Mouse (Mus musculus): ENCODE data around the gene Cul3.
"Not testable (repeated sequence)": the region's sequence is repeated elsewhere in the genome, so short reads cannot be mapped to it uniquely, and the experiment has no call there.

Gene Cul3

DNA sequence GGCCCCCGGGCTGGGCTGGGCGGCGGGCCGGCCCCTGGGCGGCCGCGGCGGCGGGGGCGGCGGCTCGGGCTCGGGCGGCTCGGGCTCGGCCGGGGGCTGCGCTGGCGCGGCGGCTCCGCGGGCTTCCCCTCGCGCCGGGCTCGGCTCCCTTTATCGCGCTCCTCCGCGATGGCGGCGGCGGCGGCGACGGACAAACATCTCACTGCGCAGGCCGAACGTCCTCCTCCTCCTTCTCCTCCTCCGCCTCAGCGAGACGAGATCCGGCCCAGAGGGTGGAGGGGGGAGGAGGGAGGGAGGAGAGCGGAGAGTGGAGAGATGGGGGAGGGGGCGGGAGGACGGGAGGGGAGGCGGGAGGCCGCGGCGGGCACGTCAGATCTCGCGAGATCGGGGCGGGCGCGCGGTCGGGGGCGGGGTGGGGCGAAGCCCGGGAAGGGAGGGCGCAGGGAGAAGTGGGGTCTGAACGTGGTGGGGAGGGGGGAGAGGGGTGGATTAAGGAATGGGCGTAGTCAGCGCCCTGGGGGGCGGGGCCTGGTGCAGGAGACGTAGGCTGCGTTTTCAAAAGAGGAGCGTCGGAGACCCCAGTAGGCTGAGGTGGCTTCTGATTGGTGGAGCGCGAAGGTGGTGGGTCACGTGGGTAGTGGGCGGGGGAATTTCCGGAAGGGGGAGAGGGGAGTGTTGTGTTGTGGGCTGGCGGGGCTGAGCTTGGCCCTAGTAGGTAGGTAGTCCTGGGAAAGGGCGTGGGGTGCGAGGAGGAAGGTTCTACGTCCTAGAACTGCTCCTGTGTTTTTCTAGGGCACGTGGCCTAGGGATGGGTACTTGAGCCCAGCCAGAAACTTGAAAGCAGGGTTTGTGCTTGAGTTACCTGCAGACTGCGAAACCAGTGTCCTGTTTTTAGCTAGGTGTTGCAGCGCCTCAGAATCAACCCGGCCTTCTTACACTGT, at the start of gene Cul3:
Gene Cul3, minus strand, starts transcription at position 45 of the 941 bp plus-strand sequence.
- peak; percentile 96 to 97 for DNase-seq

DNA sequence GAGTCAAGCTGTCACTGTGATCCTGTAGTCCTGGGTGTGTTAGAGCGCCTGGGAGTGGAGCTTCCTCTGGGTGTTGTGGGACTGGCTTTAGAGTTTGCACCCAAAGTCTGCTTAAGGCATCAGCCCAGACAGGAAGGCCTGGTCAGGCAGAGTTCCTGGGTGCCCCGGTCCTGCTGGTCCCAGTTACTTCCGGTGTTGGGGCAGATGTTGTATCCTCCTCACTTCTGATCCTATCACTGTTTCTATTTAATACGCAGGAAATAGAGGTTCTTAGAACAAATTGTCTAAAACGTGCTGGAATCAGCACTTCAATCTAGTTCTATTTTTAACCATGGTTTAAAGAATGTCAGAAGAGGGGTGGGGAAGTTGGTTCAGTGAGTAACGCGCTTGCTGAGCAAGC, 49.2 kb upstream of the Cul3 start:
- no peak for DNase-seq

DNA sequence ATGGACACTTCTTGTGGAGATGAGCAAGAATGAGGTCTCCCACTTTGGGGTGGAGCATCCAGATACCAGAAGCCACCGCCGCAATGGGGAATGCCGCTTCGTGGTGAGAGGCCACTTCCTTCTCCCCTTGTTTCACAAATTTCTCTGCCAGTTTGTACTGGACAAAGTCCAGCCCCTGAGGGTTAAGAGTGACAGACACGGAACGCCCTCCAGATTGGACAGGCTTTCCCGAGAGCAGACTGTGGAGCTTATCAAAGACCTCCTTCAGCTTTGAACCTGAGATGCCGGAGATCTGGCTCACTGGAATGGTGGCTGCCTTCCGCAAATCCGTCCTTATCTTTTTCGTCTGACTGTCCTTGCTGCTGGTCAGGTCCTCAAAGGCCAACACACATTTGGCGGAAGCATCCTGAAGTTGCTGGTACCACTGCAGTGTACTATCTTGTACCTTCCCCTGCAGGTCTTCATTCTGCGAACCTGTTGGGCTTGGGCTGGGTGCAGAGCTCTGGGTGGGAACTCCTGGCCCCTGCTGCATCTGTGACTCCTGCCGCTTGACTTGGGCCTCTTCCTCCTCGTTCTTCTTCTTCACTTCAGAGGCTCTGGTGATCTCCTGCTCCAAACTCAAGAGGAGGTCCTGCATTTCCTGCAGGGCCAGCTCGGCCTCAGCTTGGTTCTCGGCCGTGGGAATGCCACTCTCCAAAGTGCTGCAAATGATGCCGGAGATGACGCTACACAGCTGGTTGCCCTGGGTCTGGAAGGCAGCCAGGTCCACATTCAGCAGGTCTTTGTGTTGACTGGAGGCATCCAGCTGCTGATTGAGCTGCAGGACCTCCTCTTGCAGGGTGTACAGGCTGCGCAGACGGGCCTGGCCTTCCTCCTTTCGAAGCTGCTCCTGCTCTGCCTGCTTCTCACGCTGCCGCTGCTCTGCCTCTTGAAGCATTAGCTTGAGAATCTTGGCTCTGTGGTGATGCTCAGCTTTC, 43.6 kb upstream of the Cul3 start:
- DNase-seq, result peak in 1 of 2 experiments; percentile 20

DNA sequence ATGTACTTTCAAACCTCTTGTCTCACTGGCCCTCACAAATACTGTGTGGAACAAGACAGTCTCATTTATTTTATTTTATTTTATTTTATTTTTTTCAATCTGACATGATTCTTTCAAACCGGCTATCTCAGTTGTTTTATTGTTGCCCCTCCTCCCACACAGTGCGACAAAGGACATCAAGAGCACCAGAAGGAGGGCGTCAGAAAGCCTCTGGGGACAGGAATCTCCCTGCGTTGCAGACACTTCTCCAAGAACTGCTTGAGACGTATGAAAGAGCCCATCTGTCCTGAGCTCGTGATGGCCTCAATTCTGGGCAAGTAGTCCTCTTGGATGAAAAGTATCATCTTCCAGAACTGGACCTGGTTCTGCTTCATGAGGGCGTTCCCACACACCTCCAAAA, 42.6 kb upstream of the Cul3 start:
- DNase-seq, result peak in 1 of 2 experiments; percentile 6

DNA sequence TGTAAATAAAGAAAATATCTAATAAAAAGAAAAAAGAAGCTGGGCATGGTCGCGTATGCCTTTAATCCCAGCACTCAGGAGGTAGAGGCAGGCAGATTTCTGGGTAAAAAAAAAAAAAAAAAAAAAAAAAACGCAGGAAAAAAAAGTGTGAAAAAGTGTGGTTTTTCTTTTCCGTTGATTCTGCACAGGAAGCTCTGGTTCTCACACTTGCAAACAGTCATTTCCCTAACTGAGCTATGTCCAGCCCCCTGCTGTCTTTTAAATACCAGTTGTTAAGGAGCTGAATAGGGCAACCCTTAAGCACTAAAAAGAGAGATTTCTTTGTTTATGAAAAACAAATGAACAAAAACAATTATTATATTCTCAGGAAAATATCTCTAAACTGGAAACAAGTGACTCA, 41.0 kb upstream of the Cul3 start:
- DNase-seq, result no peak

DNA sequence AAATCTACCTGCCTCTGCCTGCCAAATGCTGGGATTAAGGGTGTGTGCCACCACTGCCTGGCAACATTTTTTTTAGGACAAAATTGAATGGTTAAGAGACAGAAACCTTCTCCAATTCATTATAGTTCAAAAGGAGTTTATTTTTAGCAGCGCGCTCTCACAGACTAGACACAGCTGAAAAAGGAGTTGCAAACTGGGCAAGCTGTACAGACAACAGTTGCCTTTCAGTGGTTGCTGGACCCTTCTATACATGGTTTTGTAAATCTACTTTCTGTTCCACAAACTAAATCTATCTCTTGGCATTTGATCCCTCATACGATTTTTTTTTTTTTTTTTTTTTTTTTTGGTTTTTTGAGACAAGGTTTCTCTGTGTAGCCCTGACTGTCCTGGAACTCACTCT, 31.7 kb upstream of the Cul3 start:
- DNase-seq, result no peak

DNA sequence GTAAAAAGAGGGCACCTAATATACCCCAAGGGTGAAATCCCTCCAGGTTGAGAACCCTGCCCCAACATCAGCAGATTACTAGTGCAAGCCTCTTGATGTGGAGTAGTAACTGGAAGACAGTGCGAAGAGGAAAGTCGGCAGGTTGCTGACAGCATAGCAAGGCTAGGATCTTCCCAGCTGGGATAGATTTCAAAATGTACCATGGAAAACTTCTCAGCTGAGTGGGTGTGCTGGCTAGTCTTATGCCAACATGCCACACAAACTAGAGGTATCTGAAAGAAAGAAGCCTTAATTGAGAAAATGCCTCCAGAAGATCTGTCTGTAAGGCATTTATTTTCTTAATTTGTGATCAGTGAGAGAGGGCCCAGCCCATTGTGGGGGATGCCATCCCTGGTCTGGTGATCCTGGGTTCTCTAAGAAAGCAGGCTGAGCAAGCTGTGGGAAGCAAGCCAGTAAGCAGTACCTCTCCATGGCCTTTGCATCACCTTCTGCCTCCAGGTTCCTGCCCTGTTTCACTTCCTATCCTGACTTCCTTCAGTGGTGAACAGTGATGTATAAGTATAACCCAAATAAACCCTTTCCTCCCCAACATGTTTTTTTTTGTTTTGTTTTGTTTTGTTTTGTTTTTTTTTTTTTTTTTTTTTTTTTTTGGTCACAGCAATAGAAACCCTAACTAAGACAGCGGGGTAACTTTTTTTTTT, 31.1 kb upstream of the Cul3 start:
- no peak for DNase-seq

DNA sequence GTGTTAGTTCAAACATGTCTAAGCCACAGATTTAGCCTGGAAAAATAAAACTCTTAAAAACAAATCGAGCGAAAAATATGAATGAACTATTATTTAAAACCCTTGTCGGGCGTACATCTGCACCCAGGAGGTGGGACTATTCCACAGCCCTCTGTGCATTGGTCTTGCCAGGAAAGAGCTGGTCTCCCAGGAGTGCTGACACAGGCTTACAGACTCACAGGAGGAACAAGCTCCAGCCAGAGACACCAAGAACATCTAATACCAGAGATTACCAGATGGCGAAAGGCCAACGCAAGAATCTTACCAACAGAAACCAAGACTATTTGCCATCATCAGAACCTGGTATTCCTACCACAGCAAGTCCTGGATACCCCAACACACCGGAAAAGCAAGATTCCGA, 23.2 kb upstream of the Cul3 start:
- no peak for DNase-seq

DNA sequence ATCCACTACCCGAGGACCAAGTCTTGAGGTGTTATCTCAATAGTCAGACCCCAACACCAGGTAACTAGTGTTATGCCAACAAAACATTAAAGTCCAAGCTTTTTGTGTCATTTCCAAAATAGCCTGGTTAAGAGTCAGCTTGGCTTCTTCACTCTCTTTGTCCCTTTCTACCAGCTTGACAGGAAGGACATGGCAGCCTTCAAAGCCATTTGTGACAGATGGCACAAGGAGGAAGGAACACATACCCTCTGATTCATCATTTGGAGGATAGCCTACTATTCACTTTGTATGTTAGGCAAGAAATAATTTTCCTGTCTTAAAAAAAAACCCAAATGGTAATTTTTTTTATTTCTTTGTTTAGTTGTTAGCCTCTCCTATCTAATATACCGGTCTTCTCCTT, 22.7 kb upstream of the Cul3 start:
- DNase-seq, result no peak

DNA sequence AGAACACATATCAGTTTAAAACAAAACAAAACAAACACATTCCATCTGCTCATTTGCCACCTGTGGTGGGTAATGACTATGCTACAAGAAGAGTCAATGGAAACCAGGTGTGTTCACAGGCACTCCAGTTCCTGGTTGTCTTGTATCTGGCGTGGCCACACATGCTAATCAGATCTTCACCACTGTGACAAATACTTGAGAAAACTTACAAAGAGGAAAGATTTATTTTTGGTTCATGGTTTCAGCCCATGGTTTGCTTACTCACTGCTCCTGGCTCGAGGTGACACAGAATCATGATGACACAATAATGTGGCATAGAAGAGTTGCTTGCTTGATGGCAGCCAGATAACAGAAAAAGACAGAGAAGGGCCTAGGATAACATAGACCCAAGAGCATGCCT, 22.1 kb upstream of the Cul3 start:
- DNase-seq, result no peak

DNA sequence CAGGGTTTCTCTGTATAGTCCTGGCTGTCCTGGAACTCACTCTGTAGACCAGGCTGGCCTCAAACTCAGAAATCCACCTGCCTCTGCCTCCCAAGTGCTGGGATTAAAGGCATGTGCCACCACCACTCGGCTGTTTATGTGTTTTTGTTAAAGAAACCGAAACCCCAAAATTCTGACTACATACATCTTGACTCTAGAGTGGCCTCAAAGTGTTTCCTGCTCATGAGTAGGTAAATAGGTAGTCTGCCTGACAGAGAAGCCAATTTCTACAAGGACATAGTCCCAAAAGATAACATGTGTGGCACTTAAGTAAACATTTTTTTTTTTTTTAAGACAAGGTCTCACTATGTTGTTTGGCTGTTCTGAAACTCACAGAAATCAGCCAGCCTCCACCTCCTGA, 21.5 kb upstream of the Cul3 start:
- DNase-seq, result not testable (repeated sequence)

DNA sequence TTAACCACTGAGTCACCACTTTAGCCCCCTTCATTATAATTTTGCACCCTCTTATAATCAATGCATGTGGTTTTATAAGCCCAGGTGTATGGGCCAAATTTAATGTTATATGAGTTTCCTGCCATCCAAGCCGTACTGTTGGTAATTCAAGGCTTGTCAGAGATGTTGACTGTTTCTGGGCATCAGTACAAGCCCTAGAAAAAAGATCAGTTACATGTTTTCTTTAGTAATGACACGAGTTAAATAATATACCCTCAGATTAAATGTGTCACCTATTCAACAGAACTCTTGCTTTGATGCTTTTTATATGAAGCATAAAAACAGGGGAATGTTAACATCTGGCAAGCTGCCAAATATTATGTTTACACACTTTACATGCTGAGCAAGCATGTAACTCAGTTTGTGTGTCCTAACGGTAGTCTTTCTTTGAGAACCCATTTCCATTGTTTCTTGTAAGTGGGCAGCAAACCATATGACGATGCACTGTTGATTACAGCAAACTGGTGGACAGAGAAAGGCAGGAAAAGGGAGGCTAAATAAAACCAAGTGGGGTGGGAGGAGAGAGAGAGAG, 19.8 kb upstream of the Cul3 start:
- DNase-seq, result no peak

DNA sequence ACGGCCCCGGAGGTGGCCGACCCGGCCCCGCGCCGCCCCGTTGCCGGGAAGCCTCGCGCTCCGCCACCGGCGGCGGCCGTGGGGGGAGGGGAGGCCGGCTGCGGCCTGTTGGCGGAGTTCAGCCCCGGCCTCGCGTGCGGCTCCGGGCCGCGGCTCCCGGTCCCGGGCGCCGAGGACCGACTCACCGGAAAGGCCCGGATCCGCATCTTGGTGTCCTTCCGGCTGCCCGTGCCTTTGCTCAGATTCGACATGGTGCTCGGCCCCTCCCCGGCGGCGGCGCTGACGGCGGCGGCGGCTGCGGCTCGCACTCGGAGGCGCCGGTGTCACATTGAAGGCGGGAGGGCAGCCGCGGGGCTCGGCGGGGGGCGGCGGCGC, 232 bp downstream of the Cul3 start:
- DNase-seq, result peak; percentile 55 to 63

DNA sequence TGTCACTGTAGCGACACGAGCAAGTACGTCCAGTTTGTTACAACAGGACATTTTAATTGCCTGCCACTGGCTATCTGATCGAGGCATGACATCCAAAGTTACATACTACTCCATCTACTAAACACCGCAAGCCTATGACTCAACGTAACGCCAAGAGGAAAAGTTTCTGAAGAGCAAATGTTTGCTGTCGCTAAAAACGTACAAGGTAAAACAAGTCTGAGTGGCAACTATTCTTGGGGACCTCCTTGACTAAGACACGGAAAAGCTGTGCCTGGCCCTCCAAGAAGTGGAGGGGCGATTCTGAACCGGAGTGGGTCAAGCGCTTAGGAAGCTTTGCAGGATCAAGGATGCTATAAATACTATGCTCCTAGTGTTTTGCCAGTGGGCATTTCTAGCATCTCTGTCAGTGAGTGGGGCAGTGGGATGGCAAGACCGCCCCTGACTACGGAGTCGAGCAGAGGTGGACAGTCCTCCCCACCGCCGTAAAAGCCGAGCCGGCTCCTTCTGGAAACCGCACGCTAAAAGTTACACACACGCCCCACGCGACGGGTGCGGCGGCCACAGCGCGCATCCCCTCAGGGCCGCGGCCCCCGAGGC, 757 bp downstream of the Cul3 start:
- peak; percentile 32 to 42 for DNase-seq

DNA sequence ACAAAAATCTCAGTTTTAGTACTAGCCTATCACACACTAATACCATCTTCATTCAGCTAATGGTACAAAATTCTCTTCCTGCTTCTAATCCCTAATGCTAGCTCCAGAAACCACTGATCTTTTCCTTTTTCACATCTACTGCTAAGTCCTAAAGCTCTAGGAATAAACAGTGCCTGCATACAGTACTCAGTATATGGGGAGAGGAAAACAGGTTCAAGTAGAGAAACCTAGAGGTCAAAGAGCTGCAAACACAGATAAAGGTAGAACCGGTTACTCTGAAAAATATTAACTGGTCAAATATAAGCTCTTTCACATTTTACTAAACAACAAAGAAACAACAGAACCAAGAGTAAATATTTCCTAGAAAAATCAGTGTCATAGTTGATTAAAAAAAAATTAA, 1.9 kb downstream of the Cul3 start:
- no peak for DNase-seq

DNA sequence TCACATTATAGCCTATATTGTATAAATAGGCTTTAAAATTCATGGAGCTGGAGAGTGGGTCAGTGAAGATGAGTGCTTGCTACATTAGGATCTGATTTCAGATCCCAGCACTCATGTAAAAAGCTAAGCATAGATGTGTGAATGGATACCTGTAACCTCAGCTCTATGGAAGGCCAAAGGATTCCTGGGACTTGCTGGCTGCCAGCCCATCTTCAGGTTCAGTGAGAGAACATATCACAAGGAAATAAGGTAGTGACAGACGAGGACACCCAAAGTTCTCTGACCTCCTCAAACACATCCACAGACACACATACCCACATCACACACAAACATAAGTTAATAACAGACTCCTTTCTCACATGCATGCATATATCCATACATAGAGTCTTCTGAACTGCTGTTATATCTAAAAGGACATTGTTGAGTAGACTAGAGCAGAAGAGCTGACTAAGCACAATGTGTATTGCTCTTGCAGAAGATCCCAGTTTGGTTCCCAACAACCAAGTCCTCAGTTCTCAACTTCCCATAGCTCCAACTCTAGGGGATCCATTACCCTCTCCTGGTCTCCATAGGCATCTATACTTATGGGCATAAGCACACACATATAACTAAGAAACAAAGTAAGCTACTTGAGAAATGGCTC, 4.4 kb downstream of the Cul3 start:
- no peak for DNase-seq

DNA sequence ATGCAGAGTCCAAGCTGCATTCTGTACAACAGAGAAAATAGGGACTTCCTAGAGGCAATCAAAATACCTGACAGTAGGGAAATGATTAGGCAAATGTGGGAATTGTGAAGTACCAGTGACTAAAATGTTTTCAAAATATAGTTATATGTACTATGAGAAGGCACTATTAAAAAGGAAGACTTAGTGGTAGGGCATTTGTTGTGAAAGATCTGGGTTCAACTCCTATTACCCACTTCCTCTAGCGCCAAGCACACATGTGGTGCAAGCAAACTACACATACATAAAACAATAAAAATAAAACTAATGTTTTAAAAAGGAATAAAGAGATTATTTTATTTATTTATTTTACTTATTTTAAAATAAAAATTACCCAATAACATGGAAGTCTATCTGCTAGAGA, 5.2 kb downstream of the Cul3 start:
- no peak for DNase-seq

DNA sequence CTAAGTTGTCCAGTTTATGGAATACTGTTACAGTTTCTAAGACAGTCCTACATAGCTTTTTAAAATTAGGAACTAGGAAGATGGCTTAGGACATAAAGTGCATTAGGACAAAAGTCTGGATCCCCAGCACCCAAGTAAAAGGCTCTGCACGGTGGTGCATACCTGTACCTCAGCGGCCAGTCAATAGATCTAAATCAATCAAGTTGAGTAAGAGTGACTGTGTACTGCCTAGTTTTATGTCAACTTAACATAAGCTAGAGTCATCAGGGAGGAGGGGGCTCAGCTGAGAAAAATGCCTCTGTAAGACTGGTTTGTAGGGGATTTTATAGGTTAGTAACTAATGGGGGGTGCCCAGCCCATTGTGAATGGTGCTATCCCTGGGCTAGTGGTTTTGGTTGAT, 9.3 kb downstream of the Cul3 start:
- no peak for DNase-seq

DNA sequence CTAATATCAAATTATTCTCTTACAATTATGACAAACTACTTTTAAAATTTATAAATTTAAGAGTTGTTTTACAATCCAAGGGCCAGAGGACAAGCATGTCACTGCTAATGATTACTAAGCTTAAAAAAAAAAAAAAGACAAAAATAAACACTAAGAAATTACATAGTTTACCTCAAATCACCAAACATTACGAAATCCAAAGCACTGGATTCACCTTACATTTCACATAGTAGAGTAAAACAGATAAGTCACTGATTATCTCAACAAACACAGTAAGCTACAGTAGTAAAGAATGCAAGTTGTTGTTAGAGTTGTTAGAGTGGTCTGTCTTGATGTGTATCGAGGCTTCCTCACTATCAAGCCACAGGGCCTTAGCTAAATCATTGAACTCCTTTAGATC, 14.5 kb downstream of the Cul3 start:
- DNase-seq, result no peak

DNA sequence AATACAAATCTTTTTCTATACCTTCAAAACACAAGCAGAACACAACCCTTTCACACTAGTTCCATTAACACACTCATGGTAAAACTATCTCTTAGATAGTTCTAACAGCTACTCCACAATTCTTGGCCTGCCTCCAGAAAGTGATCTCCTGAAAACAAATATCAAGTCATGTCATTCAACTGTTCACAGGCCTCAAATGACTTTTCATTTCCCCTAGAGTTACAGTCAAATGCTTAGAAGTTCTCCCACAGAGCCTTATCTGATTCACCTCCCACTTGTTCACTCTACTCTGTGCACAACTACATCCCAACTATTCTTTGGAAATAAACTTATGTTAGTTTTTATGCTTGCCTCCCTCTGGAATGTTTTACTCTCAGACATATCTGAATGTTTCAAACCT, 15.9 kb downstream of the Cul3 start:
- DNase-seq, result no peak

DNA sequence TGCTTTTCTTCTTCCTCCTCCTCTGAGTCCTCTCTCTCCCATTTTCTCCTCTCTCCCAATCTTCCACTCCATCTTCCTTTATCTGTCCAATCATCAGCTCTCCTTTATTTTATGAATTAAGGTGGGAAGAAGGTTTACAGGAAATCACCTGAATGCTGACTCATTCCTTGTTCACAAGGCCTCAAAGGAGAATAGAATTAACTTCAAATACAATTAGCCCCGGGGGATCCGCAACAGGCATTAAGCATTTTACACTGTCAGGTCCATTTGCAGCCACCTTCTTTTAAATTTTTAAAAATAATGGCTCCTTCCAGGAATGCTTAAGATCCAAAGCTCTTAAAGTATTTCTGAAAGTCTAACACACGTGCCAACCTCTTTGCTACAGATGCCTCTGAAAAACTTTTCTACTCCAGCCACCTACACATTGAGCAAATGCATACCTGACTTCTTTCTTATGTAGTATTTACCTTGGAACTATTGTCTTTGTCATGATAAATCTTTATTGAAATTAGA, 24.7 kb downstream of the Cul3 start:
- no peak for DNase-seq

DNA sequence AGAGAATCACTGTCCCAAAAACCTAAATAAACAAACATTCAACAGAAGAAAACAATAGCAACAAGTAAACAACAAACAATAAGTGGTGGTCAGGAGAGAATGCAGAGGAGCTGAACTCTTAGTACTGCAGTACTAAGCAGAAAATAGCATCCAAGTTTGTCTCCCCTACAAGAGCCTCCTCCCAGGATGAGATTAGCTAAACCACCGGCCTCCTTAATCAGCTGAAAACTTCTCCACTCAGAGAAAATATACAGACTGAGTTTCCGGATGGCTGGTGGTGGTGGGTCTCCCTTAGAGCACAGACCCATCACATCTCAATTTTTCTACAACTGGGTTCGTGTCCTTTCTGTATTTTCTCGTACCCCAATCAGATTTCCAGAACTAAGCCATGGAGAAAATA, 47.0 kb downstream of the Cul3 start:
- DNase-seq, result no peak
